Mouse (Mus musculus) heart, postnatal 0 days (tissue): Measurements from ENCODE around the gene Gpx5. TPM values are rescaled to one million over a fixed set of nuclear protein-coding genes. Genes with fewer than 3 reads are reported as not detected.

Experiments used
- ATAC-seq: fragments of 200-750 bp; cut with Nextera tagmentation; 2 replicates; pipeline ENCODE4 v1.8.0; 2017; ENCODE audit warnings: low read depth, moderate number of reproducible peaks, moderate library complexity; ENCODE audit not compliant: insufficient read depth
- DNase-seq: peaks from one replicate; pipeline ENCODE4 v3.0.0-alpha.2; 2016; ENCODE audit warnings: low spot score
- H3K27ac ChIP-seq: fragments of 300-500 bp; sonication (generic); 2 replicates; pipeline ENCODE4 v1.5.1; 2014; ENCODE audit warnings: low read depth, mild to moderate bottlenecking
- H3K27me3 ChIP-seq: fragments of 300-500 bp; sonication (generic); 2 replicates; pipeline ENCODE4 v1.6.1; 2014; ENCODE audit warnings: low read length, mixed read lengths; ENCODE audit not compliant: control insufficient read depth, insufficient read depth
- H3K36me3 ChIP-seq: fragments of 300-500 bp; sonication (generic); replicated peaks from 2 replicates; pipeline ENCODE4 v1.6.1; 2014; ENCODE audit warnings: low read length, mixed read lengths; ENCODE audit not compliant: control insufficient read depth, insufficient read depth
- H3K4me1 ChIP-seq: fragments of 300-500 bp; sonication (generic); 2 replicates; pipeline ENCODE4 v1.6.1; 2014; ENCODE audit warnings: antibody characterized with exemption; ENCODE audit not compliant: control insufficient read depth, insufficient read depth
- H3K4me2 ChIP-seq: fragments of 300-500 bp; sonication (generic); 2 replicates; pipeline ENCODE4 v1.6.1; 2014; ENCODE audit warnings: low read depth, mild to moderate bottlenecking, low read length, moderate library complexity
- H3K4me3 ChIP-seq: fragments of 300-500 bp; sonication (generic); 2 replicates; pipeline ENCODE4 v1.5.1; 2014; ENCODE audit warnings: low read depth, low read length
- H3K9ac ChIP-seq: fragments of 300-500 bp; sonication (generic); replicated peaks from 2 replicates; pipeline ENCODE4 v1.6.1; 2014; ENCODE audit warnings: low read depth, low read length, mixed read lengths
- H3K9me3 ChIP-seq: fragments of 300-500 bp; sonication (generic); replicated peaks from 2 replicates; pipeline ENCODE4 v1.6.1; 2016; ENCODE audit warnings: low read length; ENCODE audit not compliant: control insufficient read depth
- CTCF ChIP-seq: IDR thresholded peaks from 2 replicates; pipeline ENCODE4 v1.5.1; 2016; ENCODE audit warnings: antibody characterized with exemption, control low read depth, low read depth
- EP300 ChIP-seq: IDR thresholded peaks from 2 replicates; pipeline ENCODE4 v1.6.1; 2016; ENCODE audit warnings: antibody characterized with exemption, low read depth
- WGBS: fragments of 180-500 bp; shearing (Covaris S2); extraction: QIAGEN DNeasy Blood & Tissue Kit; methylation state at CpG from one replicate; pipeline ENCODE4 v1.1.7; 2014; 5-methylcytosine and 5-hydroxymethylcytosine counted together
- polyA plus RNA-seq: library from polyadenylated mRNA; unstranded; fragments of >200 nt; fragmentation: Nextera tagmentation; extraction: Ambion mirVana; gene quantifications from 2 replicates; pipeline ENCODE4 v1.2.1, GENCODE M21; 2015
- total RNA-seq: library from RNA; depleted of rRNA; stranded (reverse); fragments of >200 nt; gene quantifications from 2 replicates; pipeline ENCODE4 v1.2.3, GENCODE M21; 2014; ENCODE audit warnings: low replicate concordance

Gpx5 gene
- total and polyA plus RNA-seq, 2 experiments from 2014 or later: not detected

DNA sequence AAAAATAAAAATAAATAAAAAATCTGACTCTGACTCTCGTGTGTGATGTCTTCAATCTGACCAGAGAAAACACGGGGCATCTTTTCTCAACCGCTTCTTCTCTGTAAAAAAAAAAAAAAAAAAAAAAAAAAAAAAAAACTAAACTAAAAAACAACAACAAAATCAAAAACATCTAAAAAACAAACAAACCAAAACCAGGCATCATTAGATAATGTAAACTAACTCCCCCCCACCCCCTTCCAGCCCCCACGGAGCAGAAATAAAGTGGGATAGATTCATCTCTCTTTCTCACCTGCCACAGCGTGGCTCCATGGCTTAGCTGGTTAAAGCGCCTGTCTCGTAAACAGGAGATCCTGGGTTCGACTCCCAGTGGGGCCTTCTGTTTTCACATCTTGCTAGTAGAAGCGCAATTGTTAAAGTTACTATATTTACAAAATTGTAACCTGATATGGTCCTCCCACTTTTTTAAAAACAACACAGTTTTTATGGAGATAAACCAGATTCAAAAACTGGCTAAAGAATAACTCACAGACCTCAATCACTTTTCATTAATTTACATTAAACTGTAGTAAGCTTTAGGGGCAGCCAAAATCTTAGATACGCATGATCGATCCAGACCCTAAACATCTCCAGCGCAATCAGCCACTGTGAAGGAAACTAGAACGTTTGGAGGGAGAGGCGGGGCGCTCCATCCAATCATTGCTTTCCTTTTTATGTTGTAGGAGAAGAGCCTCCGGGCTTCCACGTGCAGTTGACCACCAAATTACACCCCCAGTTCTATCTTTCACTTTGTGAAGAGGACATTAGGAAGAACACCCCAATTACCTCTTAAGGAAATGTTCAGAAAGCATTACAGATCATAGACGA is 30.2 kb upstream of the Gpx5 start:
- H3K27me3 ChIP-seq: no peaks in the 10 kb centered on the region
- no peaks in the 10 kb centered on the region for H3K9me3 ChIP-seq
- WGBS: 20% methylated on average over 18 of the region's 18 CpGs
- H3K27ac ChIP-seq: no peak overlapping the region
- no peak for ATAC-seq
- H3K9ac ChIP-seq: no peak overlapping the region
- 0 out of 2 replicates have a peak, but pooled peaks cover 5% of the 10 kb centered on the region for H3K4me1 ChIP-seq
- peak overlapping the region; percentile 61 for H3K4me2 ChIP-seq
- DNase-seq: no peak
- TF ChIP-seq CTCF: no peak
- H3K36me3 ChIP-seq: no peaks in the 10 kb centered on the region
- peak overlapping the region; percentile 40 for H3K4me3 ChIP-seq

- no peak overlapping the region for H3K27ac ChIP-seq
- H3K4me3 ChIP-seq: peak overlapping the region; percentile 40
- H3K9me3 ChIP-seq: no peaks in the 10 kb centered on the region
- no peak overlapping the region for H3K9ac ChIP-seq
- no peaks in the 10 kb centered on the region for H3K27me3 ChIP-seq
- H3K36me3 ChIP-seq: no peaks in the 10 kb centered on the region
- no peak for TF ChIP-seq CTCF
- TF ChIP-seq EP300: no peak
- ATAC-seq (no peak), DNase-seq (no peak)
- WGBS: 8% methylated on average over 18 of the region's 18 CpGs
- no peaks in the 10 kb centered on the region for H3K4me1 ChIP-seq
- peak overlapping the region; percentile 61 for H3K4me2 ChIP-seq
These were observed 29.5 kb upstream of the Gpx5 start for GRCm38 (mm10) chr13:21321890-21322494.

DNA sequence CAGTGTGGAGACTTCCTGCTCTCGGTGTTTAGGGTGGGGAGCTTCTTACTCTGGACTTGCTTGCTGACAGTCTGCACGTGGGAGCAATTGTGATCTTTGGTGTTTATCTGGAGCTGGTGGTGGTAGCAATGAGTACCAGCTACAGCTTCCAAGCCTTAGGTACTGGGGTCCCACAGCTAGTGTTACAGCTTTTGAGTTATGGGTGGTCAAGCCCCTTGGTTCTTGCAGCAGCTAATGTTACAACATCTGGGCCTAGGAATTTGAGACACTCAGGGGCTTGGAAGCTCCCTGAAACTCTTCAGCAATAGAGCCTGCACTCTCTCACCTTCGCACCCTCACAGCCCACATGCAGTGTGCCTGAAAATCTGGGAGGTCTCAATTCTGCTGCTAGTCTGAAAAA is 27.7 kb upstream of the Gpx5 start:
- WGBS: 45% methylated on average over 3 of the region's 3 CpGs
- H3K27ac ChIP-seq: no peak overlapping the region
- no peak overlapping the region for H3K4me2 ChIP-seq
- no peaks in the 10 kb centered on the region for H3K9me3 ChIP-seq
- ATAC-seq (no peak), DNase-seq (no peak)
- TF ChIP-seq CTCF: no peak
- TF ChIP-seq EP300: no peak
- no peak overlapping the region for H3K9ac ChIP-seq
- no peaks in the 10 kb centered on the region for H3K27me3 ChIP-seq
- no peaks in the 10 kb centered on the region for H3K4me1 ChIP-seq
- H3K4me3 ChIP-seq: no peak overlapping the region
- no peaks in the 10 kb centered on the region for H3K36me3 ChIP-seq

- Histone ChIP-seq H3K27ac (no peak overlapping the region), H3K36me3 (no peaks in the 10 kb centered on the region), H3K4me3 (no peak overlapping the region), H3K9me3 (no peaks in the 10 kb centered on the region), H3K4me1 (no peaks in the 10 kb centered on the region), H3K27me3 (no peaks in the 10 kb centered on the region), H3K4me2 (no peak overlapping the region), H3K9ac (no peak overlapping the region)
- DNase-seq: no peak
- no peak for TF ChIP-seq CTCF
- no peak for TF ChIP-seq EP300
- WGBS: 73% methylated on average over 4 of the region's 4 CpGs
- no peak for ATAC-seq
These were observed 21.4 kb upstream of the Gpx5 start for GRCm38 (mm10) chr13:21313903-21314302.

DNA sequence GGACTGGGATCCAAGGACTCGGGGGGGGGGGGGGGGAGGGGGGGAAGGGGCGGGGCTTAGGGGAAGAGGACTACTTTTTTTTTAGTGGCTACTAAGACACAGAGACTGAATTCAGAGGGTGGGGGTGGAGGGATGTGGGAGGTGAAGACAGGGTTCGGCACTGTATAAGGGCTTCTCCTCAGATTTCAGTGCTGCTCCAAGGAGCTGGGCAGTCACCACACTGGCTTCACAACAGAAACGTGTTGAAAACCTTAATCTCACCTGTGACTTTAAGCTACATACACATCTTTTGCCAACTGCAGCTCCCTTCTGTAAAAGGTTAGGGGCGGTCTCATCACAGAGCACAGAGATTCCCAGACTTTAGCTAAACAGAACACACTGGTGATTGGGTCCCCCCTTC is 20.3 kb upstream of the Gpx5 start:
- Histone ChIP-seq H3K27me3 (no peaks in the 10 kb centered on the region), H3K36me3 (no peaks in the 10 kb centered on the region), H3K4me2 (no peak overlapping the region), H3K27ac (no peak overlapping the region), H3K9me3 (no peaks in the 10 kb centered on the region), H3K4me1 (no peaks in the 10 kb centered on the region), H3K9ac (no peak overlapping the region), H3K4me3 (no peak overlapping the region)
- ATAC-seq (no peak), DNase-seq (no peak)
- WGBS: 30% methylated on average over 4 of the region's 5 CpGs
- TF ChIP-seq CTCF (no peak), EP300 (no peak)
